32 mouse cellular contexts compared by ENCODE assay signal in genomic region chr6:49924296-49924695, GRCm38 (mm10).
A peak's percentile ranks its signal among the peaks of the same experiment; 100 is the strongest.
DNase-seq lines count a peak whose midpoint lies in the region; ATAC-seq lines count a peak whose summit lies in the region.
"Had no signal": no experiment of that assay in that cellular context is flagged by ENCODE, and none has a peak within 500 bp of the region (broad histone marks: within the 10 kb centered on the region; RNA-seq: fewer than 3 reads in every experiment).

No protein-coding gene starts in this region.

- no peaks in the 10 kb centered on the region for H3K36me3 ChIP-seq in forebrain, embryonic 15.5 days
- H3K36me3 ChIP-seq in forebrain, embryonic 11.5 days (ENCODE audit: control insufficient read depth, insufficient read depth, low read length): no peaks in the 10 kb centered on the region
- H3K36me3 ChIP-seq in midbrain, embryonic 14.5 days (ENCODE audit: control insufficient read depth, insufficient read depth, low read length): no peaks in the 10 kb centered on the region
- H3K36me3 ChIP-seq: embryonic facial prominence, embryonic 10.5 days; embryonic facial prominence, embryonic 13.5 days; G1E; heart, embryonic 12.5 days; heart, embryonic 15.5 days; hindbrain, embryonic 10.5 days; hindbrain, embryonic 13.5 days; intestine, embryonic 15.5 days had no signal

- WGBS in forebrain, embryonic 15.5 days: 49% methylated on average over 5 of the region's 5 CpGs
- 80% methylated on average over 5 of the region's 5 CpGs for WGBS in forebrain, embryonic 11.5 days
- WGBS in midbrain, embryonic 14.5 days: 76% methylated on average over 5 of the region's 5 CpGs

- no peak overlapping the region for H3K27ac ChIP-seq in forebrain, embryonic 15.5 days (replicated peaks)
- H3K27ac ChIP-seq in forebrain, embryonic 11.5 days (ENCODE audit: low read depth, low read length): no peak overlapping the region
- H3K27ac ChIP-seq in midbrain, embryonic 14.5 days (replicated peaks; ENCODE audit: low read depth, low read length): no peak overlapping the region
- H3K27ac ChIP-seq: embryonic facial prominence, embryonic 10.5 days; embryonic facial prominence, embryonic 13.5 days; gastrocnemius, adult 2 months; heart, embryonic 15.5 days; hindbrain, embryonic 10.5 days; hindbrain, embryonic 13.5 days; intestine, embryonic 15.5 days had no signal

- no peaks in the 10 kb centered on the region for H3K27me3 ChIP-seq in forebrain, embryonic 15.5 days
- H3K27me3 ChIP-seq in forebrain, embryonic 11.5 days (ENCODE audit: control insufficient read depth, insufficient read depth, low read length): no peaks in the 10 kb centered on the region
- no peaks in the 10 kb centered on the region for H3K27me3 ChIP-seq in midbrain, embryonic 14.5 days (ENCODE audit: control insufficient read depth, insufficient read depth, low read length)
- H3K27me3 ChIP-seq: CH12.LX; embryonic facial prominence, embryonic 13.5 days; heart, embryonic 12.5 days; heart, embryonic 15.5 days; hindbrain, embryonic 13.5 days; intestine, embryonic 15.5 days; Patski had no signal

- no peak overlapping the region for H3K4me3 ChIP-seq in forebrain, embryonic 15.5 days
- no peak overlapping the region for H3K4me3 ChIP-seq in forebrain, embryonic 11.5 days (ENCODE audit: low read depth, low read length)
- H3K4me3 ChIP-seq in midbrain, embryonic 14.5 days (replicated peaks; ENCODE audit: low read depth, low read length): no peak overlapping the region
- H3K4me3 ChIP-seq: embryonic facial prominence, embryonic 10.5 days; embryonic facial prominence, embryonic 13.5 days; erythroblast, embryonic 14.5 days; gastrocnemius, adult 2 months; heart, embryonic 12.5 days; heart, embryonic 15.5 days; hindbrain, embryonic 10.5 days; hindbrain, embryonic 13.5 days; intestine, embryonic 15.5 days had no signal

- no peak overlapping the region for H3K4me2 ChIP-seq in forebrain, embryonic 15.5 days (replicated peaks)
- no peak overlapping the region for H3K4me2 ChIP-seq in forebrain, embryonic 11.5 days (ENCODE audit: low read depth, low read length, severe bottlenecking)
- no peak overlapping the region for H3K4me2 ChIP-seq in midbrain, embryonic 14.5 days (ENCODE audit: low read length)
- H3K4me2 ChIP-seq: embryonic facial prominence, embryonic 13.5 days; heart, embryonic 12.5 days; heart, embryonic 15.5 days; hindbrain, embryonic 13.5 days; intestine, embryonic 15.5 days had no signal

- DNase-seq in forebrain, embryonic 11.5 days (ENCODE audit: low spot score): no peak
- peak; percentile 7 for DNase-seq in layer of hippocampus, adult 11-12 months (ENCODE audit: low spot score)
- no peak for DNase-seq in layer of hippocampus, postnatal 25 days (ENCODE audit: extremely low spot score in 1 of 2, low spot score in 1 of 2)
- peak; percentile 29 for DNase-seq in brain, adult 2 months (ENCODE audit: low read depth, low spot score)
- DNase-seq in layer of hippocampus, adult 9-10 months (ENCODE audit: low spot score): peak; percentile 5
- no peak for DNase-seq in midbrain, embryonic 14.5 days
- DNase-seq: adrenal gland, postnatal 10 days; adrenal gland, postnatal 36 days; B cell, adult 2 months; cerebellum, adult 11-12 months; cerebellum, adult 8-10 months; cerebellum, postnatal 10 days; cerebellum, postnatal 36 days; embryo, embryonic 11 days; gastrocnemius, adult 2 months; gastrocnemius, postnatal 14 days; heart, adult 11 months; heart, postnatal 10 days; heart, postnatal 36 days had no signal

- 0 out of 2 replicates have a peak, but pooled peaks have one; percentile 23 for ATAC-seq in forebrain, embryonic 15.5 days (replicated peaks)
- no peak for ATAC-seq in forebrain, embryonic 11.5 days (replicated peaks; ENCODE audit: low FRiP score)
- no peak for ATAC-seq in midbrain, embryonic 14.5 days (ENCODE audit: low FRiP score, low TSS enrichment)
- ATAC-seq: hindbrain, embryonic 16.5 days; intestine, embryonic 15.5 days; Patski had no signal

- no peaks in the 10 kb centered on the region for H3K9me3 ChIP-seq in forebrain, embryonic 15.5 days
- H3K9me3 ChIP-seq in forebrain, embryonic 11.5 days (ENCODE audit: control insufficient read depth, low read length): no peaks in the 10 kb centered on the region
- no peaks in the 10 kb centered on the region for H3K9me3 ChIP-seq in midbrain, embryonic 14.5 days (ENCODE audit: control insufficient read depth, low read length)
- H3K9me3 ChIP-seq: embryonic facial prominence, embryonic 10.5 days; embryonic facial prominence, embryonic 13.5 days; G1E; heart, embryonic 12.5 days; heart, embryonic 15.5 days; hindbrain, embryonic 10.5 days; hindbrain, embryonic 13.5 days; intestine, embryonic 15.5 days had no signal

- H3K9ac ChIP-seq in forebrain, embryonic 15.5 days (replicated peaks): no peak overlapping the region
- H3K9ac ChIP-seq in forebrain, embryonic 11.5 days (ENCODE audit: low read length): no peak overlapping the region
- no peak overlapping the region for H3K9ac ChIP-seq in midbrain, embryonic 14.5 days (replicated peaks; ENCODE audit: low read length)
- H3K9ac ChIP-seq: embryonic facial prominence, embryonic 13.5 days; heart, embryonic 12.5 days; heart, embryonic 15.5 days; hindbrain, embryonic 13.5 days; intestine, embryonic 15.5 days had no signal

- no peaks in the 10 kb centered on the region for H3K4me1 ChIP-seq in forebrain, embryonic 15.5 days
- no peaks in the 10 kb centered on the region for H3K4me1 ChIP-seq in forebrain, embryonic 11.5 days (replicated peaks; ENCODE audit: control insufficient read depth, insufficient read depth, low read length)
- H3K4me1 ChIP-seq in midbrain, embryonic 14.5 days (ENCODE audit: control insufficient read depth, insufficient read depth, low read length): no peaks in the 10 kb centered on the region
- H3K4me1 ChIP-seq: embryonic facial prominence, embryonic 13.5 days; heart, embryonic 12.5 days; heart, embryonic 15.5 days had no signal

Comparison
In these comparisons a context has a peak if more than half of its experiments do, and no peak if none do; other contexts are left out.
1. DNase-seq: peak in layer of hippocampus, adult 11-12 months (single experiment), brain, adult 2 months (single experiment) and layer of hippocampus, adult 9-10 months (single experiment); none in forebrain, embryonic 11.5 days (single experiment), layer of hippocampus, postnatal 25 days (0 of 2) and midbrain, embryonic 14.5 days (single experiment).